Mouse (Mus musculus): ENCODE measurements around the gene Mrpl17.

DNA sequence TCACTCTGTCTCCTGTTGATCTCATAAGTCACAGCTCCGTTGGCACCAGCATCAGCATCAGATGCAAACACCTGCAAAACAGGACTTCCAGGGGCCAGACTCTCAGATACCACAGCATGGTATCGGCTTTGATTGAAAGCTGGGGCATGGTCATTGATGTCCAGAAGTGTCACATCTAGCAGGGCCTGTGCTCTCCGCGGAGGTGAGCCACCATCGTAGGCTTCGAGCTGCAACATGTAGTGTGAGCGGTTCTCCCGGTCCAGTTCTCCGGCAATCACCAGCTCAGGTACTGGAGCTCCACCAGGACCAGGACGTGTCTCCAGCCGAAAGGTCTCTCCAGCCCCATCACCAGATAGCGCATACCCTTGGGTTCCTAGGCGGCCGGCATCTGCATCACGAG lies 38.6 kb downstream of the Mrpl17 start:
- TF ChIP-seq CTCF (IDR thresholded peaks at IDR 0.05; ENCODE audit: extremely low read depth, insufficient read depth, low read length) (no peak), POLR2A (IDR thresholded peaks at IDR 0.05; ENCODE audit: extremely low read depth, insufficient read depth, low read length) (no peak)

Data from cortical plate, adult 2 months (tissue).